Mouse (Mus musculus) heart, adult 2 months (tissue): ENCODE measurements around the gene C8b.

ENCODE experiments used
- CTCF ChIP-seq: fragments of 200-600 bp; IDR thresholded peaks from 2 replicates; pipeline ENCODE4 v1.8.1; 2022; ENCODE audit warnings: antibody characterized with exemption, mild to moderate bottlenecking, moderate library complexity
- EP300 ChIP-seq: fragments of 200-500 bp; IDR thresholded peaks from 2 replicates; pipeline ENCODE4 v1.6.1; 2011; ENCODE audit warnings: low read depth, low read length, control low read depth; ENCODE audit not compliant: insufficient read depth

DNA sequence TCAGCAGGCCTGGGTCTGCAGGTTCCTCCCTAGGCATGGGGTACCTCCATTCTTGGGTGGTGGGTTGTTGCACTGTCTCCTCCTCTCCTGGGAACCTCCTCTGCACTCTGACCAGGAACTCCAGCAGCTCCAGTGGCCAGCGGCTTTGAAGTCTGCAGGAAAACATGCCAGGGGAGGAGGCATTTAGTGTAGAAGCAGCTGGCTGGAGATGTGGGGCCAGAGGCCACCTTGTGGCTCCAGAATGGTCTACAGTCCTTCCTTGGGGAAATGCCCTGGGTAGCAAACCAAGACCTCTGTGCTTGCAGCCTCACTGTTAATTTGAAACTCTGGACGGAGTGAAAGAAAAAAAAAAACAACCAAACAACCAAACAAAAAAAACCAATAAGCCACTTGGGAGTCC, 51.4 kb downstream of the C8b start:
- no peak for TF ChIP-seq CTCF
- no peak for TF ChIP-seq EP300
